Mouse (Mus musculus) neural tube, embryonic 11.5 days (tissue): Measurements from ENCODE around the gene Prr12. TPM values are rescaled to one million over a fixed set of nuclear protein-coding genes. Genes with fewer than 3 reads are reported as not detected.
A peak's percentile ranks its signal among the peaks of the same experiment; 100 is the strongest.

Source experiments
- ATAC-seq: fragments of 200-750 bp; cut with Nextera tagmentation; 2 replicates; pipeline ENCODE4 v1.8.0; 2017; ENCODE audit warnings: moderate number of reproducible peaks, mild to moderate bottlenecking, moderate TSS enrichment, moderate library complexity; ENCODE audit not compliant: insufficient read depth, low FRiP score, low TSS enrichment
- DNase-seq: peaks from one replicate; pipeline ENCODE4 v3.0.0-alpha.2; 2015; ENCODE audit warnings: low spot score
- H3K27ac ChIP-seq: fragments of 300-500 bp; sonication (generic); 2 replicates; pipeline ENCODE4 v1.5.1; 2014; ENCODE audit warnings: low read depth, mild to moderate bottlenecking, low read length
- H3K27me3 ChIP-seq: fragments of 300-500 bp; sonication (generic); 2 replicates; pipeline ENCODE4 v1.6.1; 2014; ENCODE audit warnings: mild to moderate bottlenecking, low read length, mixed read lengths; ENCODE audit not compliant: control insufficient read depth, insufficient read depth
- H3K36me3 ChIP-seq: fragments of 300-500 bp; sonication (generic); 2 replicates; pipeline ENCODE4 v1.6.1; 2014; ENCODE audit warnings: mild to moderate bottlenecking, low read length, moderate library complexity, mixed read lengths; ENCODE audit not compliant: control insufficient read depth, insufficient read depth
- H3K4me1 ChIP-seq: fragments of 300-500 bp; sonication (generic); 2 replicates; pipeline ENCODE4 v1.6.1; 2014; ENCODE audit warnings: low read length, mixed read lengths; ENCODE audit not compliant: control insufficient read depth, insufficient read depth
- H3K4me2 ChIP-seq: fragments of 300-500 bp; sonication (generic); 2 replicates; pipeline ENCODE4 v1.6.1; 2014; ENCODE audit warnings: low read depth, mild to moderate bottlenecking, moderate library complexity
- H3K4me3 ChIP-seq: fragments of 300-500 bp; sonication (generic); 2 replicates; pipeline ENCODE4 v1.5.1; 2014; ENCODE audit warnings: low read depth, low read length
- H3K9ac ChIP-seq: fragments of 300-500 bp; sonication (generic); 2 replicates; pipeline ENCODE4 v1.6.1; 2014; ENCODE audit warnings: mild to moderate bottlenecking, low read length
- H3K9me3 ChIP-seq: fragments of 300-500 bp; sonication (generic); 2 replicates; pipeline ENCODE4 v1.6.1; 2016; ENCODE audit warnings: low read length; ENCODE audit not compliant: control insufficient read depth
- WGBS: fragments of 180-500 bp; shearing (Covaris S2); extraction: QIAGEN DNeasy Blood & Tissue Kit; methylation state at CpG from one replicate; pipeline ENCODE4 v1.1.7; 2014; 5-methylcytosine and 5-hydroxymethylcytosine counted together
- polyA plus RNA-seq: library from polyadenylated mRNA; unstranded; fragments of >200 nt; fragmentation: Nextera tagmentation; extraction: Ambion mirVana; gene quantifications from 2 replicates; pipeline ENCODE4 v1.2.1, GENCODE M21; 2014

Gene Prr12
- polyA plus RNA-seq, 1 experiment from 2014 or later = 13.2 TPM

DNA sequence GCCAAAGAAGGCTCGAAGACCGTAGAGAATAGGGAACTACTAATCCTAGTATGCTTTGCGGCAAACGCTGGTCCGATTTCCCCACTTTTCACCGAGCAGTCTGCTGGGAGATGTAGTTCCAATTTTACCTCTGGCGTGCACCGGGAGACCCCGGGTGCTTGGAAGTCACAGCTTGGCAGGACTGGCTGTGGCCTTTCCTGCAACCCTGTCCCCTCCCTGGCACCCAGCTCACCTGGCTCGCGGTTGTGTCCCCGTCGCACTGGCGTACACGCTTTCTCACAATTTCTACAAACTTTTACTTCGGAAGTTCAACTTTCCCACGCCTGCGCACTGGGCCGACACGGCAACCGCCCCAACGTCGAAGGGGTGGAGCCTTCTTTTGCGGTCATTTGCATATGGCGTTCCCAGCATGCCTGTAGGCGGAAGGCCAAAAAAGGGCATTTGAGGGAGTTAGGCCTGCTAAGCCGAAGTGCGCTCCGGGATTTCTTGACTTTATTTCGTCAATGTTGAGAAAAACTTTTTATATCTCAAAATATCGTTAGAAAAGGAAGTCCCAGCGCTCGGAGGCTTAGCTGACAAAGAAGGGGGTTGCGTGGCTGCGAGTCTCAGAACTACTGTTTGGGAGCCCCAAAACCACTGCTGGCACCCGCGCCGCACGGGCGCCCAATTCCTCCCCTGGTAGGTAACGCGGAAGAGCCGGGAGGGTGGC lies 55.3 kb downstream of the Prr12 start, which contains the start of gene Irf3:
Gene Irf3, plus strand, starts transcription at position 418 of the 709 bp plus-strand sequence.
- Histone ChIP-seq H3K4me1 (peaks cover 13% of the 10 kb centered on the region), H3K27me3 (no peaks in the 10 kb centered on the region), H3K27ac (peak within 1 kb of the TSS; percentile 54), H3K4me2 (peak within 1 kb of the TSS; percentile 88), H3K9ac (peak within 1 kb of the TSS; percentile 65), H3K36me3 (peaks cover 25% of the 10 kb centered on the region), H3K9me3 (no peaks in the 10 kb centered on the region), H3K4me3 (peak within 1 kb of the TSS; percentile 70)
- DNase-seq (peak; percentile 95), ATAC-seq (peak; percentile 89)
- under 1% methylated on average over 43 of the region's 43 CpGs for WGBS

DNA sequence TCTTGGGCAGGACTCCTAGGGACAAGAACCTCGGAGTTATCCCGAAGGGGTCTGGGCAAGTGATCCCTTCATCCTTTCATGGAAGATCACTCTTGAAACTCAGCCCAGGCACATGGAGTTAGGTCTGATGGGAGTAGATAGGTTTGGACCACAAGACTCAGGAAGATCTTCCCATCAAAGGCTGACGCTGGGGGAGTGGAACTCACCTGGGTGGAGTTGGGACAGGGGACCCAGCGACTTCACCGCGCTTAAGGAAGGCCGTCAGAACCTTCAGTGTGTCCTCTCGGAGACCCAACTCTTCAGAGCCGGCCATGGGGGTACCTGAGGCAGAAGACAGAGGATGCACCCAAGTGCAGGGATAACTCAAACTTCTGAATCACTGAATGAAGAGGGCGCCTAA lies 56.0 kb downstream of the Prr12 start:
- Histone ChIP-seq H3K27ac (no peak overlapping the region), H3K4me2 (peak overlapping the region; percentile 88), H3K4me1 (peaks cover 13% of the 10 kb centered on the region), H3K36me3 (peaks cover 21% of the 10 kb centered on the region), H3K27me3 (no peaks in the 10 kb centered on the region), H3K9ac (peak overlapping the region; percentile 65), H3K9me3 (no peaks in the 10 kb centered on the region), H3K4me3 (peak overlapping the region; percentile 70)
- no peak for ATAC-seq
- WGBS = 21% methylated on average over 10 of the region's 10 CpGs
- DNase-seq = no peak

- H3K9ac ChIP-seq = peak overlapping the region; percentile 82
- peaks cover 8% of the 10 kb centered on the region for H3K4me1 ChIP-seq
- H3K27me3 ChIP-seq = no peaks in the 10 kb centered on the region
- peaks cover 6% of the 10 kb centered on the region for H3K36me3 ChIP-seq
- WGBS = under 1% methylated on average over 29 of the region's 29 CpGs
- DNase-seq = peak; percentile 26
- ATAC-seq = peak; percentile 25; the same call in 1 of the 2 replicates
- no peaks in the 10 kb centered on the region for H3K9me3 ChIP-seq
- H3K4me3 ChIP-seq = peak overlapping the region; percentile 93
- H3K27ac ChIP-seq = peak overlapping the region; percentile 88
- peak overlapping the region; percentile 53 for H3K4me2 ChIP-seq
Observed at GRCm38 (mm10) chr7:44986879-44987718, 65.6 kb downstream of the Prr12 start.

DNA sequence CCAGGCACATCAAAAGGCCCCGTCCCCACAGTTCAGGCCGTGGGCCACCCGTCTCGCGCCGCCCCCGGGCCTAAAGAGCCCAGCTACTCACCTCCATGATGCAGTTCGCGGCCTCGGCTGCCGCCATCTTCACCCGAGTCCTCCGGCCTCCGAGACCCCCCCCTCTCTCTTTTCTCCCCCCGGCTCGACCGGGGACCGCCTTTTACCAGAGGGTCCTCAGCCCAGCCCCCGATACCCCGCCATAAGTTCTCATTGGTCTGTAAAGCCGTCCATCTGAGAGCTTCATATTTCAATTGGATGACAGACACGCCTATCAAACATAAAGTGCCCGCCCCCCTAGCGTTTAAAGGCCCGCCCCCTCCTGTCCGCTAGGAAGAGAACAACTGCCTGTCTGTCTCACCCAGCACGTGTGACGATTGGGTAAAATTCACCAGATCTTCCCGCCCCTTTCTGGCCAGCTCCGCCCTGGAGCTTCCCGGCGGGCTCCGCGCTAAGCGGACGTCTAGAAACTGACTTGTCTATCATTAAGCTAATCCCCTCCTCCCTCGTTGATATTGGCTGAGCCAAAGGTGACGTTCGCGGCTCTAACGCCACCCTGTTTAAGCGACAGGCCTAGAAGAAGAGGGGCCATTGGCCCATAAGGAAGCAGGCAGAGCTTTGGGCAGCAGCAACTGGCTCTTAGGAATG lies 66.3 kb downstream of the Prr12 start, which contains the start of gene Prmt1:
Gene Prmt1, minus strand, starts transcription at position 377 of the 687 bp plus-strand sequence.
- ATAC-seq = peak; percentile 94
- H3K27ac ChIP-seq = peak within 1 kb of the TSS; percentile 91

GRCm38 (mm10) chr7:44985595-44986191 lies 67.0 kb downstream of the Prr12 start:
- peak overlapping the region; percentile 95 for H3K9ac ChIP-seq
- ATAC-seq (peak; percentile 25), DNase-seq (peak; percentile 86)
- no peaks in the 10 kb centered on the region for H3K9me3 ChIP-seq
- peaks cover 8% of the 10 kb centered on the region for H3K4me1 ChIP-seq
- H3K4me2 ChIP-seq = peak overlapping the region; percentile 59
- peak overlapping the region; percentile 91 for H3K27ac ChIP-seq
- under 1% methylated on average over 41 of the region's 45 CpGs for WGBS
- H3K36me3 ChIP-seq = peaks cover 16% of the 10 kb centered on the region
- peak overlapping the region; percentile 93 for H3K4me3 ChIP-seq
- no peaks in the 10 kb centered on the region for H3K27me3 ChIP-seq

More for the DNA sequence above, 66.3 kb downstream of the Prr12 start, which contains the start of gene Prmt1:
- Histone ChIP-seq H3K4me3 (peak within 1 kb of the TSS; percentile 93), H3K4me1 (peaks cover 8% of the 10 kb centered on the region), H3K27me3 (no peaks in the 10 kb centered on the region), H3K9me3 (no peaks in the 10 kb centered on the region), H3K36me3 (peaks cover 11% of the 10 kb centered on the region), H3K9ac (peak within 1 kb of the TSS; percentile 95), H3K4me2 (peak within 1 kb of the TSS; percentile 59)
- WGBS = 1% methylated on average over 40 of the region's 42 CpGs
- DNase-seq = peak; percentile 98

DNA sequence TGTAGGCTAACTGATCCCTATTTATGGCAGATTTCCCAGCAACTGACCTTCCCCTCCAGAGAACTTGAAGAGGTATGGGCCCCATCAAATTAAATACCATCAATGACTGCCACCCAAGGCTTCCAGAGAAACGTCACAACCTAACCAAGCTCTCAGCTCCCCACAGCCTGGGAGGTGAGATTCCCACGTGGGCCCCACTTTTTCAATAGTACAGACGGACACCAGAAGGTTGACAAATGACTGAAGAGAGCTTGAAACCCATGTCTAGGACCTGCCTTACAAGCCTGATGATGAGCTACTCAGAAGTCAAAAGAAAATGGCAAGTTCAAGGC lies 67.9 kb downstream of the Prr12 start:
- no peak for DNase-seq
- Histone ChIP-seq H3K9ac (no peak overlapping the region), H3K27ac (no peak overlapping the region), H3K27me3 (no peaks in the 10 kb centered on the region), H3K4me3 (peak overlapping the region; percentile 93), H3K4me1 (peaks cover 8% of the 10 kb centered on the region), H3K4me2 (peak overlapping the region; percentile 59), H3K36me3 (peaks cover 22% of the 10 kb centered on the region), H3K9me3 (no peaks in the 10 kb centered on the region)
- ATAC-seq = no peak
- WGBS = 42% methylated on average over 3 of the region's 3 CpGs

DNA sequence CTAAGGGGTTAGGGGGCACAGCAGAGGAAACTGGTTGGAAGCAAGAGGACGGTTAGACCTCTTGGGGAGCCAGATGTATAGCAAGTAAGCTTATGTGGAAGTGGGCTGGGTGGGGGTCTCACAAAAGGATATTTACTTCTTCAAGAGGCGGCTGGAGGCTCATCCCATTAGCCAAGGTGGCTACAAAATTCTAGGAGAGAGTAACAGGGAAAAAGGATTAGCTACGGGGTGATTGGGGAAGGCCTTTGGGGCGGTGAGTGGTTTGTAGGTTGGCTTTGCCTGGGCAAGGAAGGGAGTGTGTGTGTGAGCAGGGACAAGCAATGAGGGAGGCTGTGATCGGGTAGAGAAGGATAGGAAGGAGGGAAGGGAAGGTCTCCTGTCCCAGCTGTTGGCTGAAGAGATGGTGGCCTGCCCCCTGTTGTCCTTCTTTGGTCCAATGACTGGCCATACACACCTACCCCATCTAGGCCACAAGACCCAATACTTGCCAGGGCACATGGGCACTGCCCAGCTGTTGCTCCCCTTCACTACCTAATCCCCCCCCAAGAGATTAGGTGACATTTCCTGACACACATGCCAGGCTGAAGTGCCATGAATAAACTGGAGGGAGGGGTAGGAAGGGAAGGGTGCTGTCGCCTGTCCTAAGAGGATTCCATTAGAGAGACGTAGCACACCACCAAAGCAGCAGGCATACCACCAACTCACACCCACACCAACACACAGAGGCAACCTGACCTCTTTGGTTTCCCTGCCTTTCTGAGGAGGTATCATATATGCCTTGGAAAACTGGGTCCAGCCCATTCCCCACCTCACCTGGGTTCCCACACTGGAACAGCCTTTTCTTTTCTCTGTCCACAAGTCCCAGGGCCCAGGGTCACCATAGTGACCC lies 68.5 kb downstream of the Prr12 start:
- ATAC-seq = no peak
- Histone ChIP-seq H3K9ac (no peak overlapping the region; the same call in 1 of the 2 replicates), H3K36me3 (peaks cover 27% of the 10 kb centered on the region), H3K9me3 (no peaks in the 10 kb centered on the region), H3K4me3 (peak overlapping the region; percentile 93), H3K4me1 (peaks cover 8% of the 10 kb centered on the region), H3K4me2 (peak overlapping the region; percentile 59), H3K27ac (0 out of 2 replicates have a peak overlapping the region, but pooled peaks have one; percentile 29), H3K27me3 (no peaks in the 10 kb centered on the region)
- 88% methylated on average over 7 of the region's 7 CpGs for WGBS
- no peak for DNase-seq
